Mouse (Mus musculus): ENCODE measurements at regions not wholly inside any gene's neighbourhood (a gene's known extent, or its start where the extent isn't known, plus 50 kb on each side); places are given as distances from the start of the nearest gene placed in this dataset.
"Not testable (repeated sequence)": the region's sequence is repeated elsewhere in the genome, so short reads cannot be mapped to it uniquely, and the experiment has no call there.

DNA sequence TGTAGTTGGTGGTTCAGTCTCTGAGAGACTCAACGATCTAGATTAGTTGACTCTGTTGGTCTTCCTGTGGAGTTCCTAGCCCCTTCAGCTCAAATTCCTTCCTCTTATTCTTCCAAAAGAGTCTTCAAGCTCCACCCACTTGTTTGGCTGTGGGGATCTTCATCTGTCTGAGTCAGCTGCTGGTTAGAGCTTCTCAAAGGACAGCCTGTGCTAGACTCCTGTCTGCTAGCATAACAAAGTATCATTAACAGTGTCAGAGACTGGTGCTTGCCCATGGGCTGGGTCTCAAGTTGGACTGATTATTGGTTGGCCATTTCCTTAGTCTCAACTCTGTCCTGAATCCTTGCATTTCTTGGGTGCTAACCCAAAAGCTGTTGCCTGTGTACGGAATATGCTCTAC is 429.7 kb upstream of the Dab2 start:
- DNase-seq, result no peak

DNA sequence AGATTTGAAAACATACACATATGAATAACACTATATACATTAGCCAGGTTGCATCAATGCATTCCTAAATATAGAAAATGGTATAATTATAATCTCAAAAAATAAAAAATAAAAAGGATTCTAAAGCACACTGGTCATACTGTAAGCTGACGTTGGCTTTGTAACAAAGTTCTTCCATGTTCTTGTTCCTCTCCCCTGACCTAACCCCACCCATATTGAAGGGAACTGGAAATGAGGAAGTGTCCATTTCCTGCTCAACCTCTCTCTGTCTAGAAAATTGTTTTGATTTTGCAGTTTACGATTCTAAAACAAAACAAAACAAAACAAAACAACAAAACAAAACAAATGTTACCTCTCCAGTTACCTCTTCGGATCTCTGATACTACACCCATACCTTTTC is 427.5 kb upstream of the Dab2 start:
- no peak for DNase-seq

DNA sequence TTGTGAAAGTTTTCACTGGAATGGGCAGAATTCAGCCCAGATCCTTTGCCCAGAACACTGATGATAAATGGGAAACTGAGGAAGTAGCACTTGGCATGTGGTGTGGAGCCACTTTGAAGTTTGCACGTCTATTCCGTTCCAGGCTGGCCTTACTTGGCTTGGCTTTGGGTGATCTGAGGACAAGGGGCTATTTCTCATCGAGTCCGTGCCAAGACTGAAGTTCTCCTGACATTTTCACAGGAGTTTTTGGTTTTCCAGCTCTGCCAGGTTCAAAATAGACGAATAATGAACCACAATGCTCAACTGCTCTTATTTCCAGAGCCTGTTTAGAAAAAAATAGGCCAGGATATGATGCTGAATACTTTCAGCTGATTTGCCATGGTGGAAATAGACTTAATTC is 421.8 kb upstream of the Dab2 start:
- DNase-seq, result no peak

DNA sequence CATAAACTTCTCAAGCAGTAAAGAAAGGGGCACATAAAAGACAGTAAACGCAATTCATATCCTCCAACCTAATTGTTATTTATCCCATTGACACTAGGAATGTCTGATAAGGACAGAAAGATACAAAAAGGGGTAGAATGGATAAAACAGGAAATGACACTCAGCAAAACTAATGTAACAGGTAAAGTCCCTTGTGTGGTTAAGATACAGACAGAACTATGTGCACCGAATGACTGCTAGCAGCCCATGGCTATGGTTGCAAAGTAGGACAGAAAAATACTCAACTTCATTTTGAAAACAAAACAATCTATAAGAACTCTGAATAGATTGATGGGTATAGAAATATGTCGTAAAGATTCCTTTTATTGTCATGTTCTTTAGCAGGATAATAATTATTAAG is 408.4 kb upstream of the Dab2 start:
- DNase-seq, result no peak

DNA sequence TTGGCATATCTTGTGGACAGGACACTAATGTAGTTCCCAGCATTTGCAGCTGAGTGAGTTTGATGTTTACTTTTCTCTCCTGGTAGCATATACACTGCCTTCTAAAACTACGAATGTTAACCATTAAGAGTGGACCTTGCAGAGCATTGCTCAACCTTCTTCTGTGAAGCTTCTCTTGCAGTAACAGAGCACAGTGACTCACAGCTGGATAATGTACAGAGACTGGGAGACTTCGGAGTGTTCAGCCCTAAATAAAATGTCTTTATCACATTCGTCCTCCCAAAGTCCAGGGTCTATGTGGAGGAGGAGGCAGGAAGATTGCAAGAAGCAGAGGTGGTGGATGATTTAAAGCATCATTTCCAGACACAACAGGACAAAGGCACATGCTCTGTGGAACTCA is 407.6 kb upstream of the Dab2 start:
- DNase-seq, result no peak

DNA sequence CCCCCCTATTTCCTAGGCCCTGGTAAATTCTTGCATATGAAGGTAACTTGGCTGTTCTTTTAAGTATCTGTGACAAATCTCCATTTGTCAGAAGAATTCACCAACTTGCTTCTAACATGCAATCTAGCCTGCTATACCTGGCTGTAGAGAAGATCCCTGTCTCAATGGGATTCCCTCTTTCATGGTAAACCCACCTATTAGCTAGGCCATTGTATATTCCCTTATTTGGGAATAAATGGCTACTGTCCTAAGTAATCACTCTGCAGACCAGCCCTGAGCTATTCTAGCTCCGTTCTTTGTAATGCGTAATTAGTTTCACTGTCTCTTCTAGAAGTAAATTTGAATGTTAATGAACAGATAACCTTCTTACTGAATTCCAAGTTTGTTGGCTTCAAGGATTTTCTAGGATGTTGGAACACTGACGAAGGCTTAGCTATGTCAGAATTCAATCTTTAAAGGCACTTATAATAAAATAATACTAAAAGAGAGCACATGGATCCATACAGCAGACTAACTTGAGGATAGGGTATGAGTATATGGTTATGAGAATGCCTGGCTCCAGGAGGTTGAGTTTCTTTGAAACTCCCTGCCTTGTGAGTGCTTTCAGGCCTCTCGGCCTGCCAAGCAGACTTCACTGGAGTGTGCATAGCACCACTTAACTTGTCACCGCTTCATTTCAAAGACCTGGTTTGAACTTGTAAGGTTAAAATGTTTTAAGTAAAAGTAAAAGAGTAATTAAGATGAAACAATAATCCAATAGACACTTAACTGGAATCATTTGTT is 403.7 kb upstream of the Dab2 start:
- not testable (repeated sequence) for DNase-seq

DNA sequence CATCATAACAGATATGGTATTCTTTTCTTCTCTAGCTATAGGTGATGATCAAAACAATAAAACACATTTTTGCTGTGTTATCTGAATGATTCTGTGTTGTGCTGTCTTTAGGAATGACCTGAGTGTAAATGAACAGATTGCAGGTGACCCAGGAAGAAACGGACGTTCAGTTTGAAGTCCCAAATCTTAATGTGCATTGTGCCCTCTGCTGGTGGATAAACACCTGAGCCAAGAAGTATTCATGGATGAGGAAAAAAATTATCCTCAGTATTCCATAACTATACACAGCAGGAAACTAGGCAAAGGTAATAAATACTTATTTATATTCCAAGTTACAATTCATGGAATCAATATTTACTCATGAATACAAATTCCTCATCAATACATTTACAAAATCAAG is 384.3 kb upstream of the Dab2 start:
- DNase-seq, result peak; percentile 16

DNA sequence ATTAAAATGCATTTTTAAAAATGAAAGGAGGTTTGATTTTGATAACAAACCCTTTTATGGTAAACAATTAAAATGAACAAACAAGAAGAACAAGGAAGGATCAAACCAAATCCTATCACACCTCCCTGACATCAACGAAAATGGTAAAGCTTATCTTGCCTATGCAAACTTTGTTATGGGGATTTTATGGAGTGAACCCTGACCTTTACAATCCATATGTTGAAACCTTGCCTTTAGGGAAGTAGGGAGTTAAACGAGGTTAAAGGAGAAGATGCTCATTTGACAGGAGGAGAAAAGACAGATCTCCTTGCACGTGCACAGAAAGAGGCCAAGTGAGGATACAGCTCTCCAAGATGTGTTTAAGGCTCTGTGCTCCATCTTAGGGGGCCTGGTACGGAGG is 379.5 kb upstream of the Dab2 start:
- no peak for DNase-seq

DNA sequence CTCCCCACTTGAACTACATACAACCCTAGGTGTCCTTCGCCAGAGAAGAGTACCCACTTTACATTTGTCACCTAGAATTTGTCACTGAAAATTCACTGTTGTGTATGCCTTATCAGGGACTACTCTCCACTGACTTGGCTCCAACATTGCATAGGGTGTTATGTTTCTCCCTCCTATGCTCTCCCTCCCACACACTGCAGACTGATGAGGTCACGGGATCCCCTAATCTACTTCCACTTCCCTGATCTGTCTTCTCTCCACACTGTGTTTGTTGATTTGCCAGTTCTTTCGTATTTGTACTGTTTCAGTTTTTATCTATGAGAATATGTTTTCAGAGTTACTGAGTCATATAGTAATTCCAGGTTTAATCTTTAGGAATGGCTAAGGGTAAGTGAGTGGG is 371.8 kb upstream of the Dab2 start:
- DNase-seq, result no peak

DNA sequence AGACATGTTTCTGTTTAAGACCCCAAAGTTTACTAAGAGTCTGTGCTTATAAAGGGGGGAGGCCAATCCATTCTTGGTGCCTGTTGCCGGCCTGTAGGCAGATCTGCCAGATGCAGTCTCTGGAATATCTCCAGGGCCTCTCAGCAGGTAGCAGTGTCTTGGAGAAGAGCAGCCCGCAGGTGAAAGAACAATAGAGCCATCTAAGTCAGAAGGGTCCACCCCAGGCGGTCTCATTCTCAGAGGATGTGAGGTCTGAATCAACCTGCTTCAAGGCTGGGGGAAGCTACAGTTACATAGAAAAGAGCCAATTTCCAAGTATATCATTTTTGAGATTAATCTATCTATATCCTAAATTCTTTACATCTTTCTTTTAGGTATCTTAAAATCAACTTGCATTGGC is 366.0 kb upstream of the Dab2 start:
- no peak for DNase-seq

DNA sequence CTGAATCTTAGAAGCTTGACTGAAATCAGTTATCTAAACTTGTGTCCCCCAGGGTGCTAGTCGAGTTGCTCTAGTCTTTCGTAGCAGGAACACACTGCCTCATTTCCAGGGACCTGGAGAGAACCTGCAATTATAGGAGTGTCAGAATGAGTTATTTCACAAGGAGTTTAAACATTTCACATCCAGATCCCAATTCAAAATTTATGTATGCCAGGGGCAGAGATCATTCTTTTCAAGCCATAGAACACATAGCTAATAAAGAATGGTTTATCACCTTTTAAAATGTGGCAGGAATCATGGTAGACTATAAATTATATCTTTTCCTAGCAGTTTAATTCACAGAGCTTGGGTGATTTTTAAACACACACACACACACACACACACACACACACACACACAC is 358.6 kb upstream of the Dab2 start:
- DNase-seq, result no peak

DNA sequence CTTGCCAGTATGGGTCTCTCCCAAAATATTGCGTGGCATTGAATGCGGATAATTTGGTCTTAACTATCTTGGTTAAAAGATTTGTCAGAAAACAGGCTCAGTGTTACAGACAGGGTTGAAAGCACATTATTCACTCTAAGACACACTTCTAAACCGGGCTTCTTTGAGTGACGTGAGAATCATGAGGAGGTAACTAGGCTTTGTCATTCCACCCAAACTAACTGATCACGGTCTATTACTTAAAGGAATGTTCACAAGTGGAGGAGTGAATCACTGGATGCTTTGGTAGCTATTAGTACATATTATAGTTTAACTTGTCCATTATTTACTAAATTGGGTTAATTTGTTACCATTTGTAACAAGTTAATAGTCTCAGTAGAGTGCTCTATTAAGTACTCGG is 352.9 kb upstream of the Dab2 start:
- DNase-seq, result no peak

DNA sequence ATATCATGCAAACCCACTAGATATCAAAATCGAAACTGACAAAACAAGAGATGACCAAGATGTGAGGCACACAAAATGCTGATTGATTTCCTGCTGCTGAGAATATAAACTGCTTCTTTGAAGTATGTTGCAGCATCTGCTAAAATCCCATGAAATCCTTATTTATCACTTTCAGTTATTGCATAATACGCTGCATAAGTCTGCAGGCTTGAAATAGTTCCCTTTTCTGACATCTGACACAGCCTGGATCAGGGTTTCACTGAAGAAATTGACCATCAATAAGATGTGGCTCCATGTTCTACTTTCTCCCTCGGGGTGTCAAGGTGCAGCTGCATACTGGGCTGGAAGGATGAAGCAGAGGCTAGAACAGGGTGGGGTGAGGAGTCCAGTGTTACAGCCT is 348.7 kb upstream of the Dab2 start:
- no peak for DNase-seq

DNA sequence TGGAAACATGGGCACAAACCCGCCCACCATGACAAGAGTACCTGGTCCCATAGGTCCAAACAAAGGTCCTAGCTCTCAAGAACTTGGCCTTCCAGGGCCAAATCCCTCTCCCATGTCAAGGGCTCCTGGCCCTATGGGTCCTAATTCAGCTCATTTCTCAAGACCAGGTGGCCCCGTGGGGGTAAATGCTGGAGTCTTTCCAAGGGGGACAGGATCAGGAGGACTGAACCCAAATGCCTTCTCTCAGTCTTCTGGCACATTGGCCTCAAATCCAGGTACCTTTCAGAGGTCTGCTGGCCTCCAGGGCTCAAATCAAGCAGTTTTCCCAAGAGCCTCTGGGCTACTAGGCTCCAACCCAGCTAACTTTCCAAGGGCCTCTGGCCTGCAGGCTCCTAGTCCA is 347.9 kb upstream of the Dab2 start:
- DNase-seq, result not testable (repeated sequence)

DNA sequence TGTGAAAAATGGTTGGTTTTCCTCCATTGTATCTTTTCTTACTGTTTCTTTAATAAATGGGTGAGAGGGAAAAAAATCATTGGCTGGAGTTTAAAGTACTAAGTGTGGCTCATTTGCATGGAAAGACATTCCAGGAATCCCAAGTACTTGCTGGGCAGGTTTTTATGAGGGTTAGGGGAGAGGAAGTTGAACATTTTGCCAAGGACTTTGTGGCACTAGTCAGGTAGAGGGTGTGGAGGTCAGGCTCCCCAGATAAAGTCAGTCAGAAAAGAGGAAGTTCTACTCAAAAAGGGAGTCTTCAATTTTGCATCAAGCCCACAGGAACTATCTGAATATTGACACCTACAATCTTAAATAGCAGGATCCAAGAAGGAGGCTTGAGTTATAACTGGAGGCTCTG is 346.5 kb upstream of the Dab2 start:
- DNase-seq, result no peak

DNA sequence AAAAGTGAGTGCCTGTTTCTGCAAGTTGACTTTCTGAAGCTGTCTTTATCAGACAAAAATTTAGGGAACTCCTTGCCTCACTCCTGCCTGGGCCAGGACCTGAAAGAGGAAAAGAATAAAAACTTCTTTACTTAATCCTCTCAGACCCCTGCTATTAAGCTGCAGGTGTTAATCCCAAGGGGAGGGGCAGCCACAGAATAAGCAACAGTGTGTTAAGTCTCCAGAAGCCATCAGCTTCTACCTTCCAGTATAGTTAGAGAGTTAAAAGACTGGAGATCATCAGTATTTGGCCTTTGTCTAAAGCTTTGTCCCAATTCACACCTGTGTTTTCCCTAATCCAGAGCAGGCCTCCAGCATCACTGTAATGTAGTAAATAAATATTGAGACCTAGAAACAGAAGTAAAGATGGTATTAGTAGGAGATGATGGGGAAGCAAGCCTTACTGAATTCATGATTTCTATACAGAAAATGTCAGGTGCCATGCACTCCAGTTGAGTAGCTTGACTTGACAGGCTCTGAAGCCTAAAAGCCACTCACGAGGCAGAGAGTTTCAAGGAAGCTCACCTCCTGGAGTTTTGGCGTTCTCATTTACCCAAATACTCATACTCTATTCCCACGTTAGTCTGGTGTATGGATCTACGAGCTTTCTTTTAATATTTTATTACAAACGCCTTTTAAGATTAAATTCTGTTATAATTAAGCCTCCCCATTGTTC is 308.1 kb upstream of the Dab2 start:
- no peak for DNase-seq

DNA sequence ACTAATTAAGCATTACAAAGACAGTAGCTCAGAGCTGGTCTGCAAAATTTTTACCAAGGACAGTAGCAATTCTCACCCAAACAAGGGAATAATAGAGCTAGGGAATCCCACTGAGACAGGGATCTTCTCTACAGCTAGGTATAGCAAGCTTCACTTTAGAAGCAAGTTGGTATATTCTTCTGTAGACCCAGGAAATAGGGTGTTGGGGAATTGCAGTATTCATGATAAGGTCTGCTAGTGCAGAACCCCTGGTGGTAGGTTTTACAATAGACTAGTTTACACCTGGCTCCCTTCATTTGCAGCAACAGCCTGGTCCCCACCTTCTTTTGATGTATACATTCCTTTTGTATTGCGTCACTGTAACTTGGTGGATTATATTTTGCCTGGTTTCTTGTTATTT is 307.4 kb upstream of the Dab2 start:
- DNase-seq, result not testable (repeated sequence)

DNA sequence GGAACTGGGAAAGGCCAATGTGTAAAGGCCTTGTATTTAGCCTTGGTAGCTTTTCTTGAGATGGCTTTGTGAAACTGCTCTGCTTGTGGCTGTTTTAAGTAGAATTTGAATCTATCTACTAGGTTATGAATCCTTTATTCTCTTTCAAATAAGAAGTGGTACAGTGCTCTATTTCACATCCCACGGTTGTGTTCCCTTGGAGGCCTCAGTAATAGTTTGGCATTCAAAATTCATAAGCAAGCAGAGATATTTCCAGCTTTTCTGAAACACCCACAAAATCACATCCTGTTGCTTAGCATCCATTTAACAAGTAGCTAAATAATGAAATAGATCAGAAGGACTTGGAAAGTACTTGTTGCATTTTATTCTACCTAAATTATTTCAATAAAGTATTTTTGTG is 298.8 kb upstream of the Dab2 start:
- no peak for DNase-seq

DNA sequence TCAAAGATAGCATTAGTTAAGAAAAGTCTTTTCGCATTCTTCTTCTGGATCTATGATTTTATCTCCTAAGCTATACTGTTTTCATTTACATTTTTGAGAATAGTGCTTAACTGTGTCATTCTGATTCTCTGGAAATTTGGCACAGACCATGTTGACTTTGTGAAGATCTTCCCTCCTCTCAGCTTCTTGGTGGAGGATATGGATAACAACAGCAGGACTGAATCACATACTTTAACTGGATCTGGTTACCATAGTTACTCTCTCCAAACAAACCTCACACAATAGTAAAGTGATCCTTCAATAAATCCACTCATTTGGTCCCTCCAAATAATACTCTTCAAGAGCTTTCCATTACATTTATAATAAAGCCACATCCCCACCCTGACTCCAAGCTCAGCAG is 298.2 kb upstream of the Dab2 start:
- no peak for DNase-seq

DNA sequence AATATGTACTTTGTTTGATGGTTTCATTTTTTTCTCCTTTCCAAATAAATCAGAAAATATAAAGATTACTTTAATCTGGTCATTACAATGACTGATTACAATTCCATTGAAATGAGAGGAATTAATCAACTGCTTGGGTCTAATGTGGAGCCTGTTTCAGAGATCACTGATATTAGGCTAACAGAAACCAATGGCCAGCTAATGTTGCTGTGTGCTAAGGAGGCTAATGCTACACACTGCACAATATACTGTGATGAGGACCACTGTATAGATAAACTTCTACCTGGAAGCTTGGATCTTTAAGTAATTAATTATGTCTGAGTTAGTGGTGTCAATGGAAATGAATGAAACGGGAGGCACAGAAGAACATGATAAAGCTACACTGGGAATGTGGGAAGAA is 284.6 kb upstream of the Dab2 start:
- DNase-seq, result no peak

DNA sequence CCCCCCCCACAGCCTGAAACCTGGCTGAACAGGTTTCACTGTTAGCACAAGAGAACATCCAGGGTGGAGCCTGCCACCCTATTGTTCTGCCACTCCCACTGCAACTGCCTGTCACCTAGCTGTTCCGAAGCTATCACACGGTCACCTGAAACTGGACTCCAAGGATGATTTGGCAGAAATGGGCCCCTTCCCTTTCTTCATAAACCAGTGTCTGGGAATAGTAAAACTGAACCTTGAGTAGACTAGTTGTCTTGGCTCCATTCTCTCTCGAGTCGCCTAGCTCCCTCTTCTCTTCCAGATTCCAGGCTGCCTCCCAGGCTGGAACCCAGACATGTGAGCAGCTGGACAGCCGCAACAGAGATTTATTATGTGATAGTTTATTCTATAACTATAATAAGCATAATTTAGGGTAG is 282.9 kb upstream of the Dab2 start:
- no peak for DNase-seq

DNA sequence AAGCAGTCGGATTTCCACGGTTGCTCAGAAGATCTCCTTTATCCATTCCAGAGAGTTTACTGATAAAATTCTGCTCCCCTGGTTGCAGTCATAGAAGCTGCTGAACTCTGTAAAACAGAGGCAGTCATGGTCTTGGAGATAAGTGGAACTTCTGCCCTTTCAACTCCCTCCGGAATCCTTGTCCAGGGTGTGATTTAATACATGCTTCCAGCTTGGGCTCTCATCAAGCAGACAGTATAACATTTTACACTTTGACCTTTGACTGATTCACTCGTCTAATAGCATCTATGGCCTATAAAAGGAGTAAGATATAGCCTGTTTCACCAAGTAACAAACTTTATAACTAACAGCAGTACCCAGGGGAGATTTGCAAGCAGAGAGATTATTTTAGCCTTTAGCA is 274.0 kb upstream of the Dab2 start:
- DNase-seq, result no peak

DNA sequence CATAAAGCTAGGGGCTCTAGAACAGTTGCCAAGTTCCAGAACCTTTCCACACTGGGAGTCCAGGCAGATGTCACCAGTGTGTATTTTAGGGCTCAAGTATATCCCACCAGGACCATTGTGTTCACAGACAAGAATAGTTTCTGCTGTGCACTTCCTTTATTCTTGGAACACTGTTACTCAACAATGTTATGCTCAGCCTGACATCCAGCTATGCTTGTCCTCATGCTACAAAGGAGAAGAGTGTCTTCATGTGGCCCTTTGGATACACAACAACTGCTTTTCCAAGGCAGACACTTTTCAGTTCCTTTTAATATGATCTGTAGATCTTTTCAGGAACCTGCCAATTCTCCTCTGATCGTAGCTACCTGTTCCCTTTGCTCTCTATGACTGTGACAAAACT is 270.4 kb upstream of the Dab2 start:
- no peak for DNase-seq

DNA sequence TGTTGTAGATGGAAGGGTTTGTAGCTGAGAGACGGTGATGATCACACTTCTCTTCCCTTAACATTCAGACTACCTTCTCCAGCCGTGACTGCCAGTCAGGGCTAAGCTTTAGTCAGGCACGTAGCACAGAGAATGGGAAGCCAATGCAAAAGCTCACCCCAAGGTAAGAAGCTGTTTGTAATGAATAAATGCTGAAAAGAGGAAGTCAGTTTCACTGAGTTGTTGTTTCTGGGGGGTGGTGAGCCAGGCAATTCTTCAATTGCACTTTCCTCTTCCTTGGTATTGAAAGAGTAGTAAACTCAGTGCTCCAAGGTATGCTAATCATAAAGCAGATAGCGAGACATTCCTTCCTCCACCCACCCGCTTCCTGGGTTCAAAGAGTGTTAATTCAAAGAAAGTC is 269.2 kb upstream of the Dab2 start:
- no peak for DNase-seq
